Mouse (Mus musculus) liver, embryonic 14.5 days (tissue): ENCODE data around the gene Csmd2.

Experiments
- CTCF ChIP-seq: IDR thresholded peaks from 2 replicates; pipeline ENCODE4 v1.5.1; 2016; ENCODE audit warnings: antibody characterized with exemption, low read depth, control low read depth
- EP300 ChIP-seq: IDR thresholded peaks from 2 replicates; pipeline ENCODE4 v1.6.1; 2016; ENCODE audit warnings: antibody characterized with exemption, low read depth

- TF ChIP-seq CTCF, result no peak
- TF ChIP-seq EP300, result no peak
These were observed 434.8 kb downstream of the Csmd2 start for GRCm38 (mm10) chr4:128422486-128422885.
